Mouse (Mus musculus) lung, embryonic 15.5 days (tissue): ENCODE data around the gene Zfp362. TPM values are rescaled to one million over a fixed set of nuclear protein-coding genes. Genes with fewer than 3 reads are reported as not detected.

Experiments used
- polyA plus RNA-seq: library from polyadenylated mRNA; unstranded; fragments of >200 nt; fragmentation: Nextera tagmentation; extraction: Ambion mirVana; gene quantifications from 2 replicates; pipeline ENCODE4 v1.2.1, GENCODE M21; 2015

Gene Zfp362
- polyA plus RNA-seq, 1 experiment from 2014 or later, result 34.6 TPM

Other genes with a start within 250 kb of the Zfp362 start
- gene Zscan20, start 195.9 kb downstream of the Zfp362 start, polyA plus RNA-seq, result 4.3 and 4.6 TPM in 2 replicates
- 1.2 and 1.4 TPM in 2 replicates for gene Tlr12, start 187.4 kb downstream of the Zfp362 start, polyA plus RNA-seq
- gene Phc2, start 151.3 kb downstream of the Zfp362 start, polyA plus RNA-seq, result 75.8 and 83.5 TPM in 2 replicates
- 0.20 and 0.35 TPM in 2 replicates for gene A3galt2, start 50.7 kb downstream of the Zfp362 start, polyA plus RNA-seq
- 5.0 and 5.7 TPM in 2 replicates for gene Trim62, start 77.5 kb upstream of the Zfp362 start, polyA plus RNA-seq
- gene Azin2, start 156.4 kb upstream of the Zfp362 start, polyA plus RNA-seq, result 18.6 and 22.5 TPM in 2 replicates
- 182 and 187 TPM in 2 replicates for gene Ak2, start 185.9 kb upstream of the Zfp362 start, polyA plus RNA-seq